Mouse (Mus musculus) monocyte, adult 2 months (primary cell): ENCODE data around the gene Xpc.

Experiments used
- DNase-seq, 2 experiments: peaks; one replicate each; pipeline ENCODE4 v3.0.0; 2022; ENCODE audit warnings: low spot score in 2 of 2, low read depth in 1 of 2

Xpc gene

GRCm38 (mm10) chr6:91527227-91527860 is 11.7 kb upstream of the Xpc start:
- DNase-seq = no peak

- no peak for DNase-seq
These were observed 9.9 kb upstream of the Xpc start for GRCm38 (mm10) chr6:91525544-91525943.

GRCm38 (mm10) chr6:91522816-91523215 is 7.1 kb upstream of the Xpc start:
- no peak for DNase-seq

- DNase-seq = no peak
These were observed 2.8 kb upstream of the Xpc start for GRCm38 (mm10) chr6:91518454-91519020.

- no peak for DNase-seq
These were observed 838 bp downstream of the Xpc start for GRCm38 (mm10) chr6:91514737-91515362.

- no peak for DNase-seq
These were observed 1.6 kb downstream of the Xpc start for GRCm38 (mm10) chr6:91514135-91514534.

GRCm38 (mm10) chr6:91510211-91510610 is 5.5 kb downstream of the Xpc start:
- DNase-seq = no peak

- peak; percentile 57 to 68 for DNase-seq
These were observed 6.4 kb downstream of the Xpc start for GRCm38 (mm10) chr6:91509326-91509725.

GRCm38 (mm10) chr6:91508041-91508440 is 7.6 kb downstream of the Xpc start:
- no peak for DNase-seq

- peak; percentile 41 to 42 for DNase-seq
These were observed 9.7 kb downstream of the Xpc start for GRCm38 (mm10) chr6:91506036-91506435.

GRCm38 (mm10) chr6:91503302-91503701 is 12.4 kb downstream of the Xpc start:
- DNase-seq = no peak

GRCm38 (mm10) chr6:91494526-91494925 is 21.2 kb downstream of the Xpc start:
- no peak for DNase-seq

- no peak for DNase-seq
These were observed 22.6 kb downstream of the Xpc start for GRCm38 (mm10) chr6:91493053-91493452.

GRCm38 (mm10) chr6:91491004-91491403 is 24.7 kb downstream of the Xpc start:
- no peak for DNase-seq

- DNase-seq = no peak
These were observed 25.8 kb downstream of the Xpc start for GRCm38 (mm10) chr6:91489872-91490271.

GRCm38 (mm10) chr6:91488496-91489212 is 27.0 kb downstream of the Xpc start:
- peak in 1 of 2 experiments; percentile 24 for DNase-seq

GRCm38 (mm10) chr6:91486736-91487453 is 28.8 kb downstream of the Xpc start:
- DNase-seq = no peak

GRCm38 (mm10) chr6:91483371-91483770 is 32.3 kb downstream of the Xpc start:
- no peak for DNase-seq

- DNase-seq = no peak
These were observed 39.1 kb downstream of the Xpc start for GRCm38 (mm10) chr6:91476541-91476940.

GRCm38 (mm10) chr6:91474441-91475190 is 41.1 kb downstream of the Xpc start:
- DNase-seq = no peak
